In genomic region chr2:79543456-79543855, GRCm38 (mm10) we compare ENCODE assay signal across 13 mouse cellular contexts.
DNase-seq lines count a peak whose midpoint lies in the region; ATAC-seq and TF ChIP-seq lines count a peak whose summit lies in the region.
"Had no signal": no experiment of that assay in that cellular context is flagged by ENCODE, and none has a peak within 500 bp of the region (broad histone marks: within the 10 kb centered on the region; RNA-seq: fewer than 3 reads in every experiment).

No protein-coding gene starts in this region.

- no peaks in the 10 kb centered on the region; the same call in 1 of the 2 replicates for H3K4me1 ChIP-seq in lung, postnatal 0 days (ENCODE audit: insufficient read depth, low read depth, low read length)
- peaks cover 23% of the 10 kb centered on the region for H3K4me1 ChIP-seq in intestine, embryonic 16.5 days (ENCODE audit: control insufficient read depth, insufficient read depth, low read length)
- H3K4me1 ChIP-seq in kidney, postnatal 0 days (replicated peaks; ENCODE audit: insufficient read depth, low read length) = peaks cover 19% of the 10 kb centered on the region
- H3K4me1 ChIP-seq: embryonic facial prominence, embryonic 10.5 days; hindbrain, embryonic 10.5 days; liver, embryonic 13.5 days had no signal

- WGBS in lung, postnatal 0 days = 63% methylated on average over 5 of the region's 5 CpGs
- 52% methylated on average over 5 of the region's 5 CpGs for WGBS in intestine, embryonic 16.5 days
- WGBS in kidney, postnatal 0 days = 32% methylated on average over 5 of the region's 5 CpGs

- H3K9ac ChIP-seq in lung, postnatal 0 days (replicated peaks; ENCODE audit: low read depth) = no peak overlapping the region
- no peak overlapping the region for H3K9ac ChIP-seq in intestine, embryonic 16.5 days (ENCODE audit: low read depth, low read length)
- H3K9ac ChIP-seq in kidney, postnatal 0 days (ENCODE audit: low read depth, low read length) = no peak overlapping the region
- H3K9ac ChIP-seq: liver, embryonic 13.5 days had no signal

- peak; percentile 41 for DNase-seq in lung, postnatal 0 days (ENCODE audit: low spot score)
- DNase-seq in lung, postnatal 4 days = no peak
- DNase-seq in kidney, postnatal 0 days (ENCODE audit: low spot score) = peak; percentile 94
- DNase-seq in adrenal gland, postnatal 10 days = no peak
- no peak for DNase-seq in spleen, postnatal 4 days (ENCODE audit: low spot score in 2 of 2)
- DNase-seq: cerebellum, adult 8-10 months; liver, embryonic 13.5 days; thymus, postnatal 4 days had no signal

- H3K4me2 ChIP-seq in lung, postnatal 0 days (replicated peaks; ENCODE audit: low read depth, low read length) = no peak overlapping the region
- H3K4me2 ChIP-seq in intestine, embryonic 16.5 days (ENCODE audit: low read depth, low read length) = no peak overlapping the region
- peak overlapping the region; percentile 23 for H3K4me2 ChIP-seq in kidney, postnatal 0 days (ENCODE audit: low read length)
- H3K4me2 ChIP-seq: liver, embryonic 13.5 days had no signal

- no peaks in the 10 kb centered on the region for H3K36me3 ChIP-seq in lung, postnatal 0 days (ENCODE audit: insufficient read depth, low read length)
- no peaks in the 10 kb centered on the region for H3K36me3 ChIP-seq in intestine, embryonic 16.5 days (ENCODE audit: control insufficient read depth, insufficient read depth, low read length)
- H3K36me3 ChIP-seq in kidney, postnatal 0 days (ENCODE audit: insufficient read depth, low read length) = no peaks in the 10 kb centered on the region
- H3K36me3 ChIP-seq: embryonic facial prominence, embryonic 10.5 days; hindbrain, embryonic 10.5 days; liver, embryonic 13.5 days had no signal

- no peak for TF ChIP-seq CTCF in lung, postnatal 0 days (IDR thresholded peaks at IDR 0.05)
- TF ChIP-seq CTCF in kidney, postnatal 0 days (IDR thresholded peaks at IDR 0.05; ENCODE audit: low read depth) = no peak; the same call in 1 of the 2 replicates

- no peaks in the 10 kb centered on the region for H3K27me3 ChIP-seq in lung, postnatal 0 days (replicated peaks; ENCODE audit: insufficient read depth, low read length)
- no peaks in the 10 kb centered on the region for H3K27me3 ChIP-seq in intestine, embryonic 16.5 days (replicated peaks; ENCODE audit: control insufficient read depth, insufficient read depth, low read length)
- no peaks in the 10 kb centered on the region for H3K27me3 ChIP-seq in kidney, postnatal 0 days (ENCODE audit: insufficient read depth, low read length)
- H3K27me3 ChIP-seq: liver, embryonic 13.5 days had no signal

- peak; percentile 36 for TF ChIP-seq EP300 in lung, postnatal 0 days (IDR thresholded peaks at IDR 0.05)

- no peak overlapping the region for H3K27ac ChIP-seq in lung, postnatal 0 days (ENCODE audit: low read length)
- peak overlapping the region; percentile 30 for H3K27ac ChIP-seq in intestine, embryonic 16.5 days (ENCODE audit: low read length)
- H3K27ac ChIP-seq in kidney, postnatal 0 days = peak overlapping the region; percentile 85
- H3K27ac ChIP-seq: embryonic facial prominence, embryonic 10.5 days; hindbrain, embryonic 10.5 days; liver, embryonic 13.5 days had no signal

- ATAC-seq in lung, postnatal 0 days = no peak
- peak; percentile 18; the same call in 1 of the 2 replicates for ATAC-seq in intestine, embryonic 16.5 days
- ATAC-seq in kidney, postnatal 0 days (replicated peaks; ENCODE audit: low FRiP score, low read depth) = peak; percentile 78
- ATAC-seq in erythroblast, adult 5-6 weeks (replicated peaks; ENCODE audit: low FRiP score, poor library complexity, severe bottlenecking) = no peak

- H3K9me3 ChIP-seq in lung, postnatal 0 days (ENCODE audit: low read length) = no peaks in the 10 kb centered on the region
- no peaks in the 10 kb centered on the region for H3K9me3 ChIP-seq in intestine, embryonic 16.5 days (ENCODE audit: control insufficient read depth, low read length)
- H3K9me3 ChIP-seq in kidney, postnatal 0 days (replicated peaks; ENCODE audit: low read length) = no peaks in the 10 kb centered on the region
- H3K9me3 ChIP-seq: embryonic facial prominence, embryonic 10.5 days; hindbrain, embryonic 10.5 days; liver, embryonic 13.5 days had no signal

- no peak overlapping the region for H3K4me3 ChIP-seq in lung, postnatal 0 days (ENCODE audit: low read depth, low read length)
- no peak overlapping the region for H3K4me3 ChIP-seq in intestine, embryonic 16.5 days (ENCODE audit: low read length)
- no peak overlapping the region for H3K4me3 ChIP-seq in kidney, postnatal 0 days (replicated peaks; ENCODE audit: low read depth, low read length)
- H3K4me3 ChIP-seq: embryonic facial prominence, embryonic 10.5 days; hindbrain, embryonic 10.5 days; liver, embryonic 13.5 days; megakaryocyte, embryonic 14.5 days had no signal

Comparison
In these comparisons a context has a peak if more than half of its experiments do, and no peak if none do; other contexts are left out.
1. DNase-seq: peak in lung, postnatal 0 days (single experiment) and kidney, postnatal 0 days (single experiment); none in lung, postnatal 4 days (0 of 2), adrenal gland, postnatal 10 days (single experiment) and spleen, postnatal 4 days (0 of 2).
2. ATAC-seq: peak in intestine, embryonic 16.5 days (single experiment) and kidney, postnatal 0 days (single experiment); none in lung, postnatal 0 days (single experiment) and erythroblast, adult 5-6 weeks (single experiment).